Mouse (Mus musculus) gastrocnemius, postnatal 4 days (tissue): ENCODE measurements around the gene Fryl. TPM values are rescaled to one million over a fixed set of nuclear protein-coding genes. Genes with fewer than 3 reads are reported as not detected.

Experiments
- DNase-seq, 2 experiments: peaks; one replicate each; pipeline ENCODE4 v3.0.0; 2021 to 2022; ENCODE audit warnings: low spot score in 2 of 2, mixed read lengths in 2 of 2
- total RNA-seq, 2 experiments: library from RNA; stranded (reverse); gene quantifications; 2 replicates each; pipeline ENCODE4 v1.2.3; 2021

Gene Fryl
- total RNA-seq, 2 experiments from 2014 or later, result 33.7 to 35.8 TPM

DNA sequence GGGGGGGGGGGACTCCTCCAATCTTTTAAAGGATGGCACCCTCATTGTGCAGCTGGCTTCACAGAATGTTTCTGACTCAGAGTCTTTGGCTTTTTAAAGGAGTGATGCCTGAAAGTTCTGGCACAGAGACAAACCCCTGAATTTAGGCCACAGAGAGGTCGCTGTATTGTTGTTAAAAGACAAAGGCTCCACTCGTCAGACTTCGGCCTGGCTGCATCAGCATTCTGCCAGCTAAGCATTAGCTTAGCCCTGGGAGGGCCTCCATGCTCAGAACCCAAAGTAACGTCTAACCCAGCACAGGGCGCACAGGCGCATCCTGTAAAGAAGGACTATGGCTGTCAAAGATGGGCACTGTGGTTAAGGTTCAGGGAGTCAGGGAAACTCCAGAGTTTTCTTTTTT lies 92.4 kb downstream of the Fryl start:
- no peak for DNase-seq

DNA sequence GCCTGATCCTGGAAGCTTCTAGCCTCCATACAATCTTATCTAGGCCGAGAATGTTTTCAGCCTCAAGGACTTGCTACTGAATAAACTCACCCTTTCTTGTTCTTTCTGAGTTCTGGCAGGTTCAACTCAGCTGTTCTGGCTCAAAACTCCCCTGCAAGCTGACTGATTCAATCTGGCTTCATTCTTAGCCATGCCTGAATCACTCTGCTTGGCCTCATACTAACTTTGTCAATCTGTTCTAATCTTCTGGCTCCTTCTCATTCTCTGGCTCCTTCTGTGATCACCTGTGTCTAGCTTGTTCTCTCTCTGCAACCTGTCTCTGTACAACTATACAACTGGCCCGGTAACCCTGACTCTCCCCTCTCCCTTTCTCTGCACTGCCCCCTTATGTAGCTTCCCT lies 93.9 kb downstream of the Fryl start:
- no peak for DNase-seq

GRCm38 (mm10) chr5:73160440-73160839 lies 96.0 kb downstream of the Fryl start:
- DNase-seq, result no peak

DNA sequence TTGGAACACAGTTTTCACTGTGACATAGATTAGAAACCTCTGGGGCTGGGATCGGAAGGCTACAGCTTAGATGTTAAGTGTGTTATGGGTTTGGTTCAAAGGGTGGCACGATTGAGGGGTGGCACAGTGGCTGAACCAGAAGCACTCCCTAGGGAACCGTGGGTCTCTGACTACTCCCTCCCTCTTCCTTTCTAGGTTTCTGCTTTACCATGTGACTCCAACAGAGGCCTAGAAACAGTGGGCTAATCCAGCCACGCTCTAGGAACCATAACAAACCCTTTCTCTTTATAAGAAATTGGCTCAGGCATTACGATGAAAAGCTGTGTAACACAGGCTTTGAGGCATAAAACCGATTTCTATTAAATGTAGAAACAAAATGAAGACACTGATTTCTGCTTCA lies 98.9 kb downstream of the Fryl start:
- DNase-seq, result no peak

DNA sequence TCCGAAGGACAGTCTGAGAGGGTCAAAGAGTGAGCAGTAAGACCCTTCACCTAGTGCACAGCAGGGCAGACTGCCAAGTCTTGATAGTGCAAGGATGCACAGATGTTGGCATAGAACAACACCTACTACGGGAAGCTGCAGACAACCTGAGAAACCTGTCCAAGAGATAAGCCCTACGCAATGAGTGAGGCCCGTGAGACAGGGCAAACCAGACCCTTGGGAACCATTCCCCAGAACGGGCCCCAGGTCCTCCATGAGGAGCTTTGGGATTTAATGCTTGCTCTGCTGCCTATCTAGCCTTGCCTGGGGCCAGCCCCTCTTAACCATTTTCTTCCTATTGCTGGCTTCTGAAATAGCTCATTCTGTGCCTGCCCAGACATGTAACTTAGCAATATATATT lies 99.4 kb downstream of the Fryl start:
- DNase-seq, result no peak

- no peak for DNase-seq
Measured at GRCm38 (mm10) chr5:73156226-73156926, 100.0 kb downstream of the Fryl start.

- DNase-seq, result no peak
Measured at GRCm38 (mm10) chr5:73153802-73154465, 102.5 kb downstream of the Fryl start.

GRCm38 (mm10) chr5:73152206-73152605 lies 104.2 kb downstream of the Fryl start:
- DNase-seq, result no peak

DNA sequence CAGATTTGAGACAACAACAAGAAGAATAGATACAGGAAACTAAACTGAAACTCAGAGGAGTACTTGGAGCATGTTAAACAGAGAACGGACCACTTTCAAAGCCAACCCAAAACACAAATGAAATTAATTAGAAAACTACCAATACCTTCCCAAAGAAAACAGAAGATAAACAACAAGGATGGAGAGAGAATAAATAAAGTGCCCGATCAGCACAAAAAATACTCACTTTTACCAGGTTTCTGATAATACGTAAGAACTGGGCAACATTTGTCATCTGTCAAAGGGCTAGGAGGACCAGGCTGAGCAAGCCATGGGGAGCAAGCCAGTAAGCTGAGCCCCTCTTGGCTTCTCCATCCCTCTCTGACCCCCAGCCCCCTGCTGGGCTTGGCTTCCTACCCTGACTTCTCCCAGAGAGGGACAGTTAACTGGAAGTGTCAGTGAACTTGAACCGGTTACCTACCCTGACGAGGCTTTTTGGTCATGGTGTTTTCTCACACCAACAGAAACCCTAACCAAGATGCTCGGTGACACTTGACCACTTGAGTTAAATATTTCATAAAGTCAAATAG lies 105.5 kb downstream of the Fryl start:
- no peak for DNase-seq

GRCm38 (mm10) chr5:73144987-73145386 lies 111.4 kb downstream of the Fryl start:
- no peak for DNase-seq

GRCm38 (mm10) chr5:73141712-73142111 lies 114.7 kb downstream of the Fryl start:
- no peak for DNase-seq

DNA sequence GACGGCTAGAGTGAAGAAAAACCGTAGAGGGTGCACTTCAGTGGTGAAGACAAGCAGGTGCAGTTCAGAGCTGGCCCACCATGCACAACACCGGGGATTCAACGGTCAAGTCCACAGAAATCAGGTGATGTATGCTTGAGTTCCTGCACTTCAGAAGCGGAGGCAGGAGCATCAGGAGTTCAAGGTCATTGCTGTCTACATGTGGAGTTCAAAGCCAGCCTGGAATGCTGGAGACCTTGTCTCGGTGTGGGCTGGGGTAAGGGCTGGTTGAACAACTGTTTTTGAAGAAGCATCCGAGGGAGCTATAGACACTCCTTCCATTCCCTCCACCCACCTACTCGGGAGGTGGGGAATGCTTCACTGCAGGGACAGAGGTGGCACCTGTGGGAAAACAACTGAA lies 115.3 kb downstream of the Fryl start:
- DNase-seq, result no peak

GRCm38 (mm10) chr5:73137561-73137960 lies 118.9 kb downstream of the Fryl start:
- DNase-seq, result no peak

DNA sequence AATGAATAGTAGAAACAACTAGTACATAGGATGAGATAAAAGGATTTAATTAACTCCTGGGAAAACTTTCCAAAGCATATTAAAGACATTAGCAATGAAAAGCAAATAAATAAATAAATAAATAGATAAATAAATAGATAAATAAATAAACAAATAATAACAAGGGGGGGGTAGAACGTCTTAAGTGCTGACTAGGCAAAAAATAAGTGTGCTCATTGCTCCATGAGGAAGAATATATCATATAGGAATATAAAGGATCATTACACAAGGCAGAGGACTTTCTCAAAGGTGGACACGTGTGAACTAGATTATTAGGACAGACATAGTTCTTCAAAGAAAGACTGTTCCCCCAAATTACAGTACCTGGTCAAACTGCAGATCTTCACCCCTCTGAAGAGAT lies 120.5 kb downstream of the Fryl start:
- DNase-seq, result no peak

DNA sequence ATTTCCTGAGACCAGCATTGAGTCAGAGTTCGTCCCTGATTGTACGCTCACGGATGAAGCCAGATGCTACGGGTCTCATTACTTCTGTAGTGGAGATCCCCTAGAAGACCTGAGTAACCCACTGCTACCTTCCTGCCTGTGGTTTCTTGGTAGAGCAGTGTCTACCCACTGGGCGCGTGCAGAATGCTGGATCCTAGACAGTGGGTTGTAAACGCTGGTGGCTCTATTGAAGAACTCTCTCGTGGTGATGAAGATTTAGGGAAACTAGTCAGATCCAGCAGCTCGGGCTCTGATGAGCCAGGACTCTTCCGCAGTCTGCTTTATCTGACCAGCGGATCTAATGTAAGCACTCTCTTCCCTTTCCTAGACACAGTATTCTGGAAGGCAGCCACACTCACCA lies 121.3 kb downstream of the Fryl start:
- DNase-seq, result no peak

- peak in 1 of 2 experiments; percentile 21 for DNase-seq
Measured at GRCm38 (mm10) chr5:73133833-73134185, 122.6 kb downstream of the Fryl start.

DNA sequence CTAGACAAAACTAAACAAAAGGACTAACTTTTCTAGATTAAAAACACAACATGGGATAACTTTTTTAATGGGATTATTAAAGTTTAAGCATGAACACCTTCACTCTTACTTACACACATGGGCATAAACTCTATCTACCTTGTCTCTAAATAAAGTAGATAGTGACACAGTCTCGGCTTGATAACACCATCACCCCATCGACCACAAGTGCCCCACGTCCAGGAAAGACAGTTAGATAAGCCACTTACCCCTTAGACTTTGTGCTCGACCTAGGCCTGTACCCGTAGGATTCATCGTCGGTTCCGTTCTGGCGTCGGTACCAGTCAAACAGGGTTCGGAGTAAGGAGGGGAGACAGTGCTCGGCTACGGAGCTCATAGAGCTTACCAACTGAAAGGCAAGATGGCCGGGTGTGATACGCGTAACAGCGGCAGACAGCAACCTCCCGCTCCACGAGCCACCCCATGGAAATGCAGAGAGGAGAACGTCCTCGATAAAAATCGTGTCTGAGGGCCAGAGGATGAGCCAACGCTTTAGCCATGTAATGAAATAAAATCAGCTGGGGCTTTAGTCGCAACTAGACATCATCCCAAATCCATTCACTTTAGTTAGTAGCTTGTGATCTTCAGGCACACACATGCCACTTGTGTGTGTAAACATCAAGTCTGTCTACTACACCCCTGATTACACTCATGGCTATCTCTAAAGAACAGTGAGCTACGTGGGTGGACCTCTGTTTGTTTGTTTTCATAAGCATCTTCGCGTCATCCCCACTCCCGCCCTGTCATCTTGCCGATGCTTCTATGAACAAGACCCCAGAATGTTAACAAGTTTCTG lies 123.2 kb downstream of the Fryl start:
- no peak for DNase-seq

DNA sequence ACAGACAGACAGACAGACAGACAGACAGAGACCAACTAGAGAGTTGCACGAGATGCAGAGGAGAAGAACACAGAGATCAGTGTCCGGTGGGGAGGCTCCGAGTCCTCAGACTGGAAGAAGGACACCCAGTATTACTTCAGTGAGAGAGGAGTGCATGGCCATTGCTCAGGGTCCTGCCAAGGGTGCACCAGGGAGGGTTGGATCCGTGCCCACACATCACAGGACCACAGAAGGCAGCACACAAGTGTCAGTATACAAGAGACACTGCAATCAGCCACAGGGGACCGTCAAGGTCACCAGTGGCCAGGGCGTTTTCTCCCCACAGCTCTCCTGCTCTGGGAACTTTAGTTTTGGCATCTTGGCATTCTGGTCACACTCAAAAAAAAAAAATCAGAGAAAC lies 125.4 kb downstream of the Fryl start:
- peak in 1 of 2 experiments; percentile 21 for DNase-seq

DNA sequence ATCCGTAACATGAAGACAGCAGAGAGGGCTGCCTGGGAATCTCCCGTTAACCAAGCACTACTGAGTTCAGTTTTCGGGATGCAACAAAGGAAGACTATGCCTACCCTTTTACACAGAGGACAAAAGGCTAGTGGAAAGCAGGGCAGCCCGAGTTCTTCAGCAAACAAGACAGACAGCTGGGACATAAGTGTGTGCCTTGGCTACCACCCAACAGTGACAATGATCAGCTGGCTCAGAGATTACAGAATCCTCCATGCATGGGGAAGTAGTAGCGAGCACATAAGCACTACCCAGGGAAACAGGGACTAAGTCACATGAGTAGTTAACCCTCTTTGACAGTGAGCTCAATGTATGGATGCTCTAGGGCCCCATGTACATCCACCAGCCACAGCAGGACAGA lies 126.5 kb downstream of the Fryl start:
- peak in 1 of 2 experiments; percentile 23 for DNase-seq

- no peak for DNase-seq
Measured at GRCm38 (mm10) chr5:73119969-73120725, 136.3 kb downstream of the Fryl start.

DNA sequence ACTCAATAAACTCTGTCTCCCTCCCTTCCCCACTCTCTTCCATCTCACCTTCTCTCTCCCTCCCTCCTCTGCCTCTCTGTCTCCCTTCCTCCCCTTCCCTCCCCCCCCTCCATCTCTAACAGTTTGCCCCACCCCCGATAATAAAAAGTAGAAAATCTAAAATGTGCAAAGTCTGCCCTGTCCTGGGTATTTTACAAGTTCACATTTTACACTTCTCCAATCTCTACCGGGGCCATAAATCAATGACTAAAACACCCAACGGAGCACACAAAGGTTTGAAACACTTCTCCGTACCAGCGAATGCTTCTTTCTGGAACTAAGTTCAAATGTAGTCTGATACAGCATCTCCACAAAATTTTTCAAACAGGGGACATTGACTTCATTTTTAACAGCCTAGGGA lies 136.9 kb downstream of the Fryl start:
- no peak for DNase-seq
